Mouse (Mus musculus) heart, embryonic 11.5 days (tissue): ENCODE results near the gene Kcnj4. TPM values are rescaled to one million over a fixed set of nuclear protein-coding genes. Genes with fewer than 3 reads are reported as not detected.

ENCODE experiments used
- ATAC-seq: fragments of 200-750 bp; cut with Nextera tagmentation; replicated peaks from 2 replicates; pipeline ENCODE4 v1.8.0; 2017; ENCODE audit warnings: moderate library complexity; ENCODE audit not compliant: insufficient number of reproducible peaks, low FRiP score, low TSS enrichment
- H3K27ac ChIP-seq: fragments of 300-500 bp; sonication (generic); 2 replicates; pipeline ENCODE4 v1.5.1; 2014; ENCODE audit warnings: mild to moderate bottlenecking, low read depth, low read length
- H3K27me3 ChIP-seq: fragments of 300-500 bp; sonication (generic); 2 replicates; pipeline ENCODE4 v1.6.1; 2014; ENCODE audit warnings: mild to moderate bottlenecking, low read length, mixed read lengths; ENCODE audit not compliant: control insufficient read depth, insufficient read depth
- H3K36me3 ChIP-seq: fragments of 300-500 bp; sonication (generic); 2 replicates; pipeline ENCODE4 v1.6.1; 2014; ENCODE audit warnings: mild to moderate bottlenecking, low read length, moderate library complexity, mixed read lengths; ENCODE audit not compliant: control insufficient read depth, insufficient read depth
- H3K4me1 ChIP-seq: fragments of 300-500 bp; sonication (generic); 2 replicates; pipeline ENCODE4 v1.6.1; 2014; ENCODE audit warnings: low read length; ENCODE audit not compliant: control insufficient read depth, insufficient read depth
- H3K4me2 ChIP-seq: fragments of 300-500 bp; sonication (generic); 2 replicates; pipeline ENCODE4 v1.6.1; 2014; ENCODE audit warnings: mild to moderate bottlenecking, moderate library complexity
- H3K4me3 ChIP-seq: fragments of 300-500 bp; sonication (generic); 2 replicates; pipeline ENCODE4 v1.5.1; 2014; ENCODE audit warnings: low read depth, low read length
- H3K9ac ChIP-seq: fragments of 300-500 bp; sonication (generic); 2 replicates; pipeline ENCODE4 v1.6.1; 2014; ENCODE audit warnings: mild to moderate bottlenecking, low read depth, low read length, moderate library complexity
- H3K9me3 ChIP-seq: fragments of 300-500 bp; sonication (generic); replicated peaks from 2 replicates; pipeline ENCODE4 v1.6.1; 2016; ENCODE audit warnings: low read length; ENCODE audit not compliant: control insufficient read depth
- WGBS: fragments of 180-500 bp; shearing (Covaris S2); extraction: QIAGEN DNeasy Blood & Tissue Kit; methylation state at CpG from one replicate; pipeline ENCODE4 v1.1.7; 2014; ENCODE audit not compliant: insufficient replicate concordance; 5-methylcytosine and 5-hydroxymethylcytosine counted together
- polyA plus RNA-seq: library from polyadenylated mRNA; unstranded; fragments of >200 nt; fragmentation: Nextera tagmentation; extraction: Ambion mirVana; gene quantifications from 2 replicates; pipeline ENCODE4 v1.2.1, GENCODE M21; 2014

The Kcnj4 gene
- polyA plus RNA-seq, 1 experiment from 2014 or later = not detected

GRCm38 (mm10) chr15:79441331-79442256 is 63.4 kb downstream of the Kcnj4 start:
- no peaks in the 10 kb centered on the region for H3K9me3 ChIP-seq
- H3K4me2 ChIP-seq = peak overlapping the region; percentile 83
- ATAC-seq = peak; percentile 64
- peak overlapping the region; percentile 99 for H3K9ac ChIP-seq
- peak overlapping the region; percentile 96 for H3K27ac ChIP-seq
- H3K27me3 ChIP-seq = no peaks in the 10 kb centered on the region
- peaks cover 53% of the 10 kb centered on the region for H3K4me1 ChIP-seq
- under 1% methylated on average over 46 of the region's 107 CpGs for WGBS
- H3K36me3 ChIP-seq = peaks cover 13% of the 10 kb centered on the region
- H3K4me3 ChIP-seq = peak overlapping the region; percentile 93

- ATAC-seq = no peak
- Histone ChIP-seq H3K4me2 (peak overlapping the region; percentile 83), H3K9me3 (no peaks in the 10 kb centered on the region), H3K4me3 (peak overlapping the region; percentile 93), H3K27ac (peak overlapping the region; percentile 96), H3K27me3 (no peaks in the 10 kb centered on the region), H3K4me1 (peaks cover 61% of the 10 kb centered on the region), H3K36me3 (peaks cover 19% of the 10 kb centered on the region), H3K9ac (peak overlapping the region; percentile 99)
- 22% methylated on average over 11 of the region's 11 CpGs for WGBS
Measured at GRCm38 (mm10) chr15:79440651-79441330, 64.2 kb downstream of the Kcnj4 start.

GRCm38 (mm10) chr15:79440223-79440622 is 64.8 kb downstream of the Kcnj4 start:
- Histone ChIP-seq H3K9me3 (no peaks in the 10 kb centered on the region), H3K27me3 (no peaks in the 10 kb centered on the region), H3K4me2 (peak overlapping the region; percentile 83), H3K9ac (peak overlapping the region; percentile 99), H3K36me3 (peaks cover 23% of the 10 kb centered on the region), H3K27ac (no peak overlapping the region), H3K4me3 (peak overlapping the region; percentile 93), H3K4me1 (peaks cover 67% of the 10 kb centered on the region)
- ATAC-seq = no peak
- WGBS = 77% methylated on average over 4 of the region's 4 CpGs

- Histone ChIP-seq H3K4me1 (peaks cover 74% of the 10 kb centered on the region), H3K27ac (no peak overlapping the region), H3K4me3 (no peak overlapping the region), H3K36me3 (peaks cover 23% of the 10 kb centered on the region), H3K9ac (no peak overlapping the region), H3K4me2 (peak overlapping the region; percentile 83), H3K27me3 (no peaks in the 10 kb centered on the region), H3K9me3 (no peaks in the 10 kb centered on the region)
- no peak for ATAC-seq
- 71% methylated on average over 4 of the region's 4 CpGs for WGBS
Measured at GRCm38 (mm10) chr15:79439386-79439785, 65.7 kb downstream of the Kcnj4 start.

GRCm38 (mm10) chr15:79438816-79439215 is 66.2 kb downstream of the Kcnj4 start:
- Histone ChIP-seq H3K36me3 (peaks cover 29% of the 10 kb centered on the region), H3K9me3 (no peaks in the 10 kb centered on the region), H3K4me3 (no peak overlapping the region), H3K4me2 (peak overlapping the region; percentile 3), H3K4me1 (peaks cover 74% of the 10 kb centered on the region), H3K9ac (no peak overlapping the region), H3K27ac (peak overlapping the region; percentile 1), H3K27me3 (no peaks in the 10 kb centered on the region)
- WGBS = 73% methylated on average over 8 of the region's 8 CpGs
- no peak for ATAC-seq

GRCm38 (mm10) chr15:79438209-79438810 is 66.7 kb downstream of the Kcnj4 start:
- 44% methylated on average over 6 of the region's 6 CpGs for WGBS
- Histone ChIP-seq H3K4me1 (peaks cover 76% of the 10 kb centered on the region), H3K4me3 (no peak overlapping the region), H3K36me3 (peaks cover 30% of the 10 kb centered on the region), H3K9me3 (no peaks in the 10 kb centered on the region), H3K9ac (no peak overlapping the region), H3K4me2 (peak overlapping the region; percentile 3; the same call in 1 of the 2 replicates), H3K27ac (peak overlapping the region; percentile 1), H3K27me3 (no peaks in the 10 kb centered on the region)
- no peak for ATAC-seq

- Histone ChIP-seq H3K36me3 (peaks cover 31% of the 10 kb centered on the region), H3K9me3 (no peaks in the 10 kb centered on the region), H3K9ac (0 out of 2 replicates have a peak overlapping the region, but pooled peaks have one; percentile 10), H3K4me2 (no peak overlapping the region), H3K4me1 (peaks cover 78% of the 10 kb centered on the region), H3K27ac (no peak overlapping the region), H3K4me3 (no peak overlapping the region), H3K27me3 (no peaks in the 10 kb centered on the region)
- no peak for ATAC-seq
- WGBS = 74% methylated on average over 12 of the region's 12 CpGs
Measured at GRCm38 (mm10) chr15:79437541-79438208, 67.4 kb downstream of the Kcnj4 start.

- 62% methylated on average over 7 of the region's 7 CpGs for WGBS
- H3K4me1 ChIP-seq = peaks cover 82% of the 10 kb centered on the region
- peaks cover 32% of the 10 kb centered on the region for H3K36me3 ChIP-seq
- H3K9me3 ChIP-seq = no peaks in the 10 kb centered on the region
- ATAC-seq = no peak
- H3K4me2 ChIP-seq = no peak overlapping the region
- peak overlapping the region; percentile 35; the same call in 1 of the 2 replicates for H3K27ac ChIP-seq
- no peak overlapping the region for H3K9ac ChIP-seq
- no peaks in the 10 kb centered on the region for H3K27me3 ChIP-seq
- no peak overlapping the region for H3K4me3 ChIP-seq
Measured at GRCm38 (mm10) chr15:79436481-79436921, 68.5 kb downstream of the Kcnj4 start.
